Mouse (Mus musculus): ENCODE measurements at regions not wholly inside any gene's neighbourhood (a gene's known extent, or its start where the extent isn't known, plus 50 kb on each side); places are given as distances from the start of the nearest gene placed in this dataset.
"Not testable (repeated sequence)": the region's sequence is repeated elsewhere in the genome, so short reads cannot be mapped to it uniquely, and the experiment has no call there.

DNA sequence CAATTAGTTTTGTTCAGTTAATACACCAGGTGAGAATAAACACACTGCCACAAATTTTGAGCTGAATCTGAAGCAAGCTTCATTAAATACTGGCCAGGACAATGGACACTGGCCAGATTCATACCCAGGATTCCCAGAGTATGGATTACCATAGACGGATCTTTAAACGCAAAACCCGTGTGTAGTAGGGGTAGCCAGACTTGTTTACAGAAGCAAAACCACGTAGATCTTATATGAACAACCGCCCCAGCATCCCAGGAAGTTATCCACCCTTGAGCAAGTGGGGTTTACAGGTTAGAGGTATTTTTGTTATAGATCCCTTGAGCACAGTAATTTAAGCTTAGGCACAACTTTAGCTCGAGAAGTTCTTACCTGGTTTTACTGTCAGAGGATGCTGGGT, 71.1 kb upstream of the Ezr start:
- no peak for DNase-seq

DNA sequence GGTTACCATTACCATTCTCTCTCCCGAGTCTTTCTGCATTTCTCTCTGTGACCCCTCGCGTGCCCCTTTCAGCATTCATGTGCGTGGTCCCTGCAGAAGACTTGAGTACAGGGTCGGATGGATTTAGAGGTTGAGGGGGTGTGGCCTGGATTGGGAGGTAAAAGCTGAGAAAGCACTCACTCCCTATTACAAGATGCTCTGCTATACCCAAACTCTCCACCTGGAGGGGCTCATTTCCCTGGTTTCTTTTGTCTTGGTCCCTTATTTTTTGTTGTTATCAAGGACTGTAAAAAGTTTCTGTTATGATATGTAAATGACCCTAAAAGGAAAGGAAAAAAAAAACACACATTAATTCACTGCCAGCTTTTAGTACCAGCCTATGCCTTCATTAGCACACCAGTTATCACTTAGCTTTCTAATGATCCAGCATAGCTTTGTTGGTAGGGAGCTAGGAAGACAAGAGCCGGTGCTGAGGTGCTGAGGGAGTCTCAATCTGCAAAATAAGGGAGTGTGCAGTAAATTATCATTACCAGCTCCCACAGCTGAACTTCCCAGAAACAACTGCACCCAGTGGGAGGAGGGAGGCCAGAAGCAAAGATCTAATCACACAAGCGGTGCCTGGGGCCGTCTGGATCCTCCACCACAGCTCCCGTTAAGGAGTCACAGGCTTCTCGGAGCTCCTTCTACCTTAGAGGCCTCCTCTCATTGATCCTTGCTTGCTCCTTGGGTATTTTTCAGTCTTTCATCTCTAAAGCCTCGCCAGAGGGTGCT, 69.8 kb upstream of the Ezr start:
- peak; percentile 53 for DNase-seq

DNA sequence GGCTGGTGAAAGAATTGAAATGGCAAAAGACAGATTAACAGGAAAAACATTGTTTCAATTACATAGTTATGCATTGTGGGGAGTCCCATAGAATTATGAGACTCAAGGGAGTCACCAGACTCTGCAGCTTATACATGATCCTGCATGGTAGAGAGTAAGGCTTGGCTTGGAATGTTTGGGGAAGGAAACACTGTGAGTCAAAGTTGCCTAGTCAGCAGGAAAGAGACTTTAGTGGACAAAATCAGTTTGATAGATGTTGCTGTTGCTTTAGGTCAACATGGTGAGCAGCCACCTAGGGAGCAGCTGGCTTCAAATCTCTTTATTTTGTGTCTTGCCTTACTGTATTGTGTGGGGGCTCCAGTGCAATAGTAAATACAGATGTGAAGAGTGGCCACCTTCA, 67.9 kb upstream of the Ezr start:
- no peak for DNase-seq

DNA sequence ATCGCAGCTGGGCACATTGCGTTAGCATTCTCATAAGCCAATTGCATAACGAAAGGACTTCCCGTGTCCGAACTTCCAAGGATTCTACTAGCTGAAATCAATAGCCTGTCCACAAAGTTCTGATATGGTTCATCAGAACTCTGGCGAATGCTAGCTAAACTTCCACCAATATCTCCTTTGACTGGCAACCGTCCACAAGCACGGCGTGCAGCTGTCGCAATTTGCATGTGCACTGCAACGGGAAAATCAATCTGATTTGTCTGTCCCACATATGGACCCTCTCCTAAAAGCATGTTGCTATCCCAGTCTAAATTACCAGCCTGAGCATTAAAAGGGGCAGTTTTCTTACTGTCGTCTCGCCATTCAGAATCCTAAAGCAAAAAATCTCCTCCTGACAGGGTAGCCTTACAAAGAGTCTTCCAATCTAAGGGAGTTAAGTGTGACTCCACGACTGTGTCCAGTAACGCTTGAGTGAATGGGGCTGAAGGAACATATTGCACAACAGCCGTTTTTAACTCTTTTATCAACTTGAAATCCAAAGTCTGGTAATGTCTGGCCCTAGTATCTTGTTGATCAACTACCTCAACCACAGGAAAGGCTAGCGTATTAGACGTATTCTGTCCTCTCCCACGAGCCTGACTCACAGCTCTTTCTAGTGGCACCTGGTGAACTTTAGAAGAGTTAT, 59.3 kb upstream of the Ezr start:
- not testable (repeated sequence) for DNase-seq

DNA sequence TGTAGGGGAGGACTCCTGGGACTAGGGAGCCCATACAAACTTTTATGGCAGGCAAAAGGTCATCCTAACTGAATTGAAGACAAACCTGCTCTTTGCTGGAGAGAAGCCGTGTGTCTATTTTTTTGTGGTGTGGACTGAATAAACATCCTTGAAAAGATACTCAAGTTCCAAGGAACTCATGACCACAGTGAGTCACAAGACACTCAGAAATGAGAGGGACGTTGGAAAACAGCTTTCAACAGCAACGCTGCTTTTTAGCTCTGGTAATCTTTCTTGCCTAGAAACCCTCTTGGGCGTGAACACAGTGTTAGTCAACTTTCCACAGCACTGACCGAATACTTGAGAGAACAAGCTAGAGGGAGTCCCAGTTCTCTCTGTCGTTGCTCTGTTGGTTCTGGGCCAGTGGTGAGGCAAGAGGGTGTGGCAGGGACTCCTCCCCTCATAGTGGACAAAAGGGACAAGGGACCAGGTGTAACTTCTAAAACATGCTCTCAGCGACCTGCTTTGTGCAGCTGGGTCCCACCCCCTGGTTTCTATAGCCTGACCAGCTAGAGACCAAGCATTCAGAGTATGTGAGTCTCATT, 52.8 kb upstream of the Ezr start:
- no peak for DNase-seq

Measured in kidney, adult 18-20 months (tissue).